Mouse (Mus musculus) ovary, postnatal 36 days (tissue): Measurements from ENCODE around the gene Tmem50b.
A peak's percentile ranks its signal among the peaks of the same experiment; 100 is the strongest.

Source experiments
- DNase-seq: peaks from one replicate; pipeline ENCODE4 v3.0.0; 2022; ENCODE audit warnings: low spot score, mixed read lengths

Gene Tmem50b

DNA sequence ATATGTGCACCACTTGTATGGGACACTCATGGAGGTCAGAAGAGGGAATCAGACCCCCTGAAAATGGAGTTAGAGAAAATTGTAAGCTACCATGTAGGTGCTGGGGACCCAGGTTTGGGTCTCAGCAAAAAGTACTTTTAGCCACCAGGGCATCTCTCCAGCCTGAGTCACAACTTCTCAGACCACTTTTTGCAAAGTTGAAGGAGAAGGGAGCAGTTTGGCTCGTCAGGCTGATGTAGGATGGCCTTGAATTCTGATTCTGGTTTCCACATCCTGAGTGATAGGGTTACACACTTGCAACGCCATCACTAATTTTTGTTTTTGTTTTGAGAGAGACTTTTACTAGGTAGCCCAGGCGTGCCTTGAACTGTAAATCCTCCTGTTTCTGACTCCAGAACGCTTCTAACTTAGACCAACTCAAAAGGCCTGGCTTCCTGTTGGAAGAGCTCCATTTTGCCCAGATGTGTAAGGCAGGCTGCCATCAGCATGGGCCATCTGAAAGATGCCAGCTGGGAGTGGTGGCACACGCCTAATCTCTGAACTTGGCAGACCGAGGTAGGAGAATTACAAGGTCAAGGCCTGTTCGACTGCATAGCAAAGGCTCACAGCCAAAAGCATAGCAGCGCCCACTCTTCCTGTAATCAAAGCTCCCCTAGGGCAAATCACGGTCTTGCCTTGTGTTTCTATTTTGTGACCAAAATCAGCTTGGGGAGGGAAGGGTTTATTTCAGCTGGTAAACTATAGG lies 12.1 kb upstream of the Tmem50b start:
- DNase-seq, result peak; percentile 60

DNA sequence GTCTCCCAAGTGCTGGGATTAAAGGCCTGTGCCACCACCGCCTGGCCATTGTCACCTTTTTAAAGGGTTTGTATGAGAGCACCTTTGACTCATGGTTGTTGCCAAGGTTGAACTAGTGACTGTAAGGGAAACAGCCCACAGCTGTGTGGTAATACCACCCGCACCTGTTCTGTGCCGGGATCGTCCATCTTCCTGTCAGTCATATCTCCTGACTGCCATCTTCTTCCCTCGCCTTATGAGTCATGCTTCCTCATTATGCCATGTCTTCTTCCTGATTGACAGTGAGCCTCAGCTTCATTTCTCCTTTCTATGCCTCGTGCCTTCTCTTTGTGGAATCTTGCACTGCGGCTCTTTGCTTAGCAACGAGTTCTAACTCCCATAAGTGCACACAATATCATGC lies 9.4 kb upstream of the Tmem50b start:
- DNase-seq, result no peak

DNA sequence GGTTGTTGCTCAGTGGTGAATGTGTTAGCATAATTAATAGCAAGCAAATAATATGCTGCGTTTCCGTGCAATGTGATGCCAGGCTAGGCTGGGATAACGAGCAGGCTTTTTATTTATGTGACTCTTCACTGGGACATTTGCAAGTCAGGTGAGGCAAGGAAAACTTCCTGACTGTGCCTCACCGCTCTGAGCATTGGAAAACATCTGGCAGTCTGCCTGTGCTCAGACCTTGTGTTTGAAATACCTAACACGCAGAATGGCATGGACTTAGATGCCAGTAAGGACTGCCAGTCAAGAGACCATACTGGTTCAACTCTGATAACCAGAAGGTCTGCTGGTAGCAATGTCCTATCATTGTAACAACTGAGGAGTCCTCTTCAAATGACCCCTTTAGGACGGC lies 7.6 kb upstream of the Tmem50b start:
- no peak for DNase-seq

DNA sequence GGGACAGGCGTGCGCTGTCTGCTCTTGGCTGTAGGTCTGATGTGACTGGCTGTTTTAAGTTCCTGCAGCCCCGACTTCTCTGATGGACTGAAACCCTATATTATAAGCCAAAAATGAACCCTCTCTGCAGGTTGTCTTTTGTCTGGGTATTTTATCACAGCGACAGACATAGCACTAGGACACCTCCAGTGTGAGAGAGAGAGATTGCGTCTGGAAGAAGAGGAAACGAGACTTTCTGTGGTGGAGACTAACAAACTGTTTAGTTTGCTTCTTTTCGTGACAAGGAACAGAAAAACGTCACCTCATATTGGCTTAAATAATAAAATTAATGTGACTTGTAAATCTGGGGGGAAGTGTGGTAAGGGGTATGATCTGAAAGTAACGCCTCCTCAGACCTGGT lies 4.1 kb upstream of the Tmem50b start:
- no peak for DNase-seq

DNA sequence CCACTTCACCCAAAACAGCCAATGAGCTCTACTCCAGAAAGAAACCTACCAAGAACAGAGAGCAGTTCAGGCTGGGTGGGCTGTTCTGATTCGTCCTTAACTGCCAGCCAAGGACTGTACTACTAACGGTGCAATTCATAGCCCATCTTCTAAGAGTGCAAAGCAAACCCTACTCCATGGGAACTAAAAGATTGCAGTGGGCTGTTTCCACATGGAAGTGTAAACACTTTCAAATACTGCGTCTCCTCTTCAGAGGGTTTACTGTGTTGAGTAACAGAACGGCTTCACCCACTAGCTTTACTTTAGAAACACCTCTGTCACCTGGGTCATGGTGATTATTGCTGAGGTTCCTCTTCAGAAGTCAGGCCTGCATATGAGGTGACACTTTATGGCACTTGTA lies 3.5 kb upstream of the Tmem50b start:
- DNase-seq, result no peak

DNA sequence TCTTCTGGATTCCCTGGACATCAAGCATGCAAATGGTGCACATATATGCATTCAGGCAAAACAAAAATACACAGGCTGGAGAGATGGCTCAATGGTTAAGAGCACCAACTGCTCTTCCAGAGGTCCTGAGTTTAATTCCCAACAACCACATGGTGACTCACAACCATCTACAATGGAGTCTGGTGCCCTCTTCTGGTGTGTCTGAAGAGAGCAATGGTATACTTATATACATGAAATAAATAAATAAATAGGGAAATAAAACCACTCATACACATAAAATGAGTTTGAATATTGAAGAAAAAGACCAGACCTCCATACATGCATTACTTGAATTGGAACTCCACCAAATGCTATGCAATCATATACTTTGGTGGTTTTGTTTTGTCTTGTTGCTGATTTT lies 1.6 kb upstream of the Tmem50b start:
- DNase-seq, result no peak

- no peak for DNase-seq
These were observed 575 bp downstream of the Tmem50b start for GRCm38 (mm10) chr16:91596779-91597671.

DNA sequence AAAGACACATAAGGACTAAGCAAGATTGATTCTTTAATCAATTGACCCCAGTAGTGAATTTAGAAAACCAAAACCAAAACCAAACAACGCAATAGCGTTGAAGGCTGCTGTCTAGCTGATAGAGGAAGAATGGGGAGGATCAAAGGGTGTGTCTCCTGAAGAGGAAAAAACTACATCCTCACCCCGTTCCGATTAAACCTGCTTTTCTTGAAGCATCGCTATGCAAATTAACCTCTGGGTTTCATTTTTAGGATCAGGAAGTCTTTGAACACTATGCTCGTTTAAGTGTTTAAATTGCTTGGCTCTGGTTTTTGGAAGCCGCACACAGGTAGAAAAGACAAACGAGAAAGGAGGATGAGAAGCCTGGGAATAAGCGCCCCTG lies 1.2 kb downstream of the Tmem50b start:
- no peak for DNase-seq

DNA sequence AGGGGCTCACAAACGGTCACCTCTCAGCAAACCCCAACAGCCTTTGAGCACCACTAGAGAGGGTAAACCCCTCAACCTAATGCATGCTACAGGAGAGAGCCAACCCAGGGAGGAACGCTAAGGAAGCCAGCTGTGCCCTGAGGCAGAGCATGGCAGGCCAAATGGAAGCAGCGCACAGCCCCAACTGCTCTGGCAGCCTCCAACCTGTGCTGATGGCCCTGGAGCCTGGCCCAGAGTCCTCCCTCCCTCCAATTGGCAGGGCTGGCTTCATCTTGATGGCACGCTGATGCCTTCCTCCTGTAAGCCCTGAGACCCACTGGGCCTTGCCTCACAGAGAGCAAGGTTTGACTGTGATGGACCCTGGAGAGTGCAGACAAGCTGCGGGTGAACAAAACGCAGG lies 2.5 kb downstream of the Tmem50b start:
- DNase-seq, result no peak

- DNase-seq, result no peak
These were observed 4.3 kb downstream of the Tmem50b start for GRCm38 (mm10) chr16:91593262-91593661.

DNA sequence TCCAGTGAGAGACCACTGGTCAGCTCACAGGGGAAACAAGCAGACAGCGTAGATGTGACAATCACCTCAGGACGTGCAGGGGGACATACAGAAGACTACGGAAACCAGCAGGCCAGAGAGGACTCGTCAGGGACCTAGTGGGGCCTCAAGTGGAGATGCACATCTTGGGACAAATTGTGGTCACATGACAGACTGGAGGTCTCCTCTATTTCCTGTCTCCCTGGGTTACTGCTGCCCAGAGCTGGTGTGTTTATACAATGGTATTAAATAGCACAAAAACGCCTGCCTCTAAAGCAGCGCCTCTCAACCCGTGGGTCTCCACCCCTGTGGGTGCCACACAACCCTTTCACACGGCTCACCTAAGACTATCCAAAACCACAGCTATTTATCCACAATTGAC lies 5.4 kb downstream of the Tmem50b start:
- no peak for DNase-seq

DNA sequence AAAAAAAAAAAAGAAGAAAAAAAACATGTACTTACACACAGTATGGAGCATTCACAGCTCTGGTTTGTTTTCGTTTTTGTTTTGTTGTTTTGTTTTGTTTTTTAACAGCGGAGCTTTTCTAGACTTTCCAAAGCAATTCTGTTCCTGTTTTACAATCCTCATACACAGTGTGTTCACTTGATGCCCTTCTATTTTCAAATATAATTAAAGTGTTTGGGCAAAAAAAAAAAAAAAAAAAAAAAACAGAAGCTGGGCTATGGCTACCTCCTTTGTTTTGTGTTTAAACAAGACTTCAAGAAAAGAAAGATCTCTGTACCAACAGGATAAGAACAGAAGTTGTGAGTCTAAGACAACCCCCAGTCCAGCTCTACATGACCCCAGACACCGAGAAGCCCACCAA lies 8.9 kb downstream of the Tmem50b start:
- DNase-seq, result no peak

DNA sequence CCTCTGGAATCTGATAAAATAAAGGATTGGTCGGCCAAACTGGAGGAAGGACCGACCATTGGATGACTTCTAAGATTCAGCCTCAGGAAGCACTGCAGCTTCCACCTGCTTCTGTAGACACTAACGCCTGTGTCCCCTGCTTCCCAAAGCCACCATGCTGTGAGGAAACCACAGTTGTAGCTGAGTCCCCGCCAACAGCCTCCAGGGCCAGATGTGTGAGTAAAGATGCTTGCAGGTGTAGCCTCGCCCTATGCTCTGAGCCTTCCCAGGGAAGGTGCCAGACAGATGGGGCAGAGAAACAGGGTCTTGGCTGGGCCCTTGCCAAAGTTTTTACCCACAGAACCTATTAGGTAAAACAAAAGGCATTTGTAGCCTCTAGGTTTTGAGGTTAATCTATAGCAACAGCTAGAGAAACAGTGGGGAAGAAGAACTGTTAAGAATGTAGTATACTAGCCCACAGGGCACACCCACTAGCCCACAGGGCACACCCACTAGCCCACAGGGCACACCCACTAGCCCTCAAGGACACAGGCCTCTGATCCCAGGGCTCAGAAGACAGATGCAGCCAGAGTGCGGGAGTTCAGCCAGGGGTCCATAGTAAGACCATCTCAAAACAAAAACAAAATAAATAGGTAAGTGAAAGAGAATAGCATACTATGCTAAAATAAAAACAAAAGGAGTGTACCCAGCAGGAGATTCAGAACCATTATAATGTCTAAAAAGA lies 9.7 kb downstream of the Tmem50b start:
- no peak for DNase-seq

DNA sequence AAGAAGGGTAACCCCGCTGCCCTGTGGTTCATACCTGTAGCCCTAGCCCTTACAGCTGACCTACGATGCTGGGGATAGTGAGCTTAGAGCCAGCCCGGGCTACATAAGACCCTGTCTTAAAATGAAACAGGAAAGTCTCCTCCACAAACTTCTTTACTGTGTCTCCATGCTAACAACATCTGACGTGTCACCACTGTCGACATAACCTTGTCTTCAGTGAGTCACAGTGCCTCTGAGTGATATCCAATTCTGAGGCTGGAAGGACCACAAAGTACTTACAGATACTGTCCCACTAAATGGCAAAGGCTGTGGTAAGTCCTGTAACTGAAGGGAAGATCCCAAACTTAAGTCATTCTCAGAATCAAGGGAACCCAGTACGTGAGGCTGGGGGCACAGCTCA lies 11.4 kb downstream of the Tmem50b start:
- no peak for DNase-seq

- DNase-seq, result no peak
These were observed 12.0 kb downstream of the Tmem50b start for GRCm38 (mm10) chr16:91585617-91586016.

- DNase-seq, result no peak
These were observed 15.3 kb downstream of the Tmem50b start for GRCm38 (mm10) chr16:91582307-91582706.

- no peak for DNase-seq
These were observed 18.4 kb downstream of the Tmem50b start for GRCm38 (mm10) chr16:91578980-91579720.

DNA sequence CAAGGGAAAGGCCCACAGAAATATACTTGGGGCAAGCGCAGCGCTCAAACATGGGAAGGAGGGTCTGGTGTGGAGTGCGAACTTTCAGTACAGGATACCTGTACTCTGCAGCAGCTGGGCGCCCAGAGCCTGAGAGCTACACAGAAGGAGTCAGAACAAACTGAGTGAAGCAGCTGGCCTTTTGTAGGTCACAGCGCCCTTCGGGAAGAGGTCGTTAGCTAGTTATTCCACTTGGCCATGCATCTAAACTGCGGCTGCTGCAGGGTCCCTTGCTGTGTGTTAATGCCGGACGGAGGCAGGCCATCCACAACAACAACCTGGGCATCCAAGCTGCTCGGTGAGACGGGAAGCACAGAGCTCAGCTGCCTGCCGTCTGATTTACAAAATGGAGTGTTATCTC lies 22.4 kb downstream of the Tmem50b start:
- peak; percentile 35 for DNase-seq

DNA sequence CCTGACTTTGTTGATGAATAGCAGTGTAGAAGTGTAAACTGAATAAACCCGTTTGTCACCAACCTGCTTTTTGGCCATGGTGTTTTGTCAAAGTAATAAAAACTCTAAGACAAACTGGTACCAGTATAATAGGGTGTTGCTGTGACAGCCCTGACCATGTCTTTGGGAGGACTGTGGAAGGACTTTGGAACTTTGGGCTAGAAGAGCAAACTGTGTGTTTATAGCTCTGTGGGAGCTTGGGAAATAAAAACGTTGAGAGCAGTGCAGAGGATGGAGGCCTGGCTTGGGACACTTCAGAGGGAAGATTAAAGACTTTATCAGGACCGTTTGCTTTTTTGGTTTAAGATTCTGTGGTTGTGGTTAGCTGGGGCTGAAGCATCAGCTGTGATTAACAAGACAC lies 26.5 kb downstream of the Tmem50b start:
- DNase-seq, result no peak

DNA sequence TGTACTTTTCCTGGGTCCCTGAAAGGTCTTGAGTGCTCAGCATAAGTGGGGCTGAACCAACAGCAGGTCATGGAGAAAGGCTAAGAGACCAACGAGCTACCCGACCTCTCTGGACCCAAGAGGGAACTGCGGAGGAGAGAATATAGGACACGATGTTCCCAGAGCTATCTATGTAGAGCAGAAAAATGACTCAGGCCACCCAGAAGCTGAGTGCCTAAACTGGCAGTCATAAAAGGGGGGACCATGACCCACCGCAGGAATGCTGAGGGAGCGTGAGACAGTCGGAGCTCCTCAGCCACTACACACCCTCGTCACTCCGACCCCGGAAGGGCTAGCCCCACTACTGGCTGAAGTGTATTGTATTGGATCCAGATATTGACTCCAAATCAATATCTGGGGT lies 28.6 kb downstream of the Tmem50b start:
- no peak for DNase-seq

- DNase-seq, result no peak
These were observed 31.6 kb downstream of the Tmem50b start for GRCm38 (mm10) chr16:91566002-91566401.

DNA sequence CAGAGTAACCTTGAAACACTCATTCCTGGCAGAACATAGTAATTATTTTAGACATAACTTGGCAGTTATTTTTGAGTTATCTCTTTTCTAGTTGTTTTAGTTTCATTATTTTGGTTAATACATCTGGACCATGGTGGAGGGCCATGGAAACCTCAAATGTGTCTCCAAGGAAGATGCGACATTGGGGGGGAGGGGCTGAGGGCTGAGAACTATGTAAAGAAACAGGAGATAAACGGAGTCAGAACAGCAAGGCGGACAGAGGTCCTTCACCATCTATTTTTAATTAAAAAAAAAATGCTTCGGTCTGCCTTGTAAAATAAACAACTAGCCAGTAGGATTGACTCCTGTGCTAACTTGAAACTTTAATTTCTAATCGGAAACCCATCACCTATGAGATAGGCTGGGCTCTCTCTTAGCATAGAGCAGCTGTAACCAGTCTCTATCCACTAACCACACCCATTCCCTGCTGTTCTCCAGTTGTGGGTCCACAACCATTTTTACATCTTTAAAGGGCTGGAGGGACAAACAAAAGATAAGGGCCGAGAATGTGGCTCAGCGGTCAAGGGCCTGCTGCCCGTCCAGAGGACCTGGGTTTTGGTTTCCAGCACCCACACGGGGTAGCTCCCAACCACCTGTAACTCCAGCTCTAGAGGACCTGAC lies 32.2 kb downstream of the Tmem50b start:
- peak; percentile 45 for DNase-seq
